Mouse (Mus musculus) embryonic fibroblast, embryonic 13.5 days (primary cell): ENCODE results near the gene Cadm2. TPM values are rescaled to one million over a fixed set of nuclear protein-coding genes. Genes with fewer than 3 reads are reported as not detected.

ENCODE experiments used
- H3K27ac ChIP-seq: 2 replicates; pipeline ENCODE4 v1.5.1; 2012; ENCODE audit warnings: low read length, control low read depth, inconsistent platforms; ENCODE audit not compliant: insufficient read depth
- H3K4me1 ChIP-seq: 2 replicates; pipeline ENCODE4 v1.6.1; 2011; ENCODE audit warnings: low read length; ENCODE audit not compliant: control insufficient read depth, insufficient read depth
- H3K4me3 ChIP-seq: 2 replicates; pipeline ENCODE4 v1.5.1; 2011; ENCODE audit warnings: mild to moderate bottlenecking, control low read depth, low read length; ENCODE audit not compliant: insufficient read depth
- CTCF ChIP-seq: IDR thresholded peaks from 2 replicates; pipeline ENCODE4 v1.5.1; 2011; ENCODE audit warnings: mild to moderate bottlenecking, control low read depth, low read length, moderate library complexity, borderline replicate concordance; ENCODE audit not compliant: insufficient read depth
- POLR2A ChIP-seq: IDR thresholded peaks from 2 replicates; pipeline ENCODE4 v1.6.1; 2011; ENCODE audit warnings: low read depth, mild to moderate bottlenecking, control low read depth, low read length, moderate library complexity
- polyA plus RNA-seq: library from polyadenylated mRNA; stranded (reverse); fragments of >200 nt; gene quantifications from 2 replicates; pipeline ENCODE4 v1.2.4, GENCODE M21; 2011; ENCODE audit warnings: low read depth; ENCODE audit not compliant: missing spikeins, insufficient read length

The Cadm2 gene
- polyA plus RNA-seq, 1 experiment: 3.6 TPM

DNA sequence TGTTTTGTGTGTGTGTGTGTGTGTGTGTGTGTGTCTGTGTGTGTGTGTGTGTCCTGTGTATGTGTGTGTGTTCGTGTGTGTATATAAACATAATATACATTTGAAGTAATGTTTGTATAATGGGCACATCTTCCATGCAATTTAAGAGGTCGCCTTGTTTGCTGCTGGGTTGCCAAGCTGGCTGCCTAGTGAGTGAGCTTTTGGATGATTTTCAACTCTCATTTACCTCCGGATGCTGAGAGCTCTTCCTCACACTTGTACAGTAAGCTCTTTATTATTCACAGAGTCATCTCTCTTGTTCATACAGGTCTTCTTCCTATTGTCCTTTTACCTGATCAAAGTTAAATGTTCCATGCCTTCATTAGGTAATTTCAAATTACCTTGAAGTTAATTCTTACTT, 822.5 kb downstream of the Cadm2 start:
- TF ChIP-seq POLR2A (no peak), CTCF (no peak)
- H3K4me3 ChIP-seq: no peak overlapping the region
- H3K27ac ChIP-seq: no peak overlapping the region
- no peaks in the 10 kb centered on the region for H3K4me1 ChIP-seq

DNA sequence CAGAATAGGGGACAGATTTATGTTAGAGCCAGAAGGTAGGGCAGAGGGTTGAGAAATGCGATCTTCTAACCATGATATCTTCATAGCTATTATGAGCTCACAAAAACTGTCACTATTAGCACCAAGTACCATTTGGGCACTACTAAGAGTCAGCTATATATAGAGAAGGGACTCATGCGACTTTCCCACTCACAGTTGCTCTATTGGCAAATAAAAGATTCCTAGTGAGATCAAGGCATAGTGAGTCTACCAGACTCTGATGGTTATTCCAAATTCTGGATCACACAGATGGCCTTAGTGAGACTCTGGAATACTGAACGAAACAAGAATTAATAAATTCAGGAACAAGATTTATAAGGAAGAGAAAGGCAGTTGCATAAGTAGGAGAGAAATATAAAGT, 827.6 kb downstream of the Cadm2 start:
- no peak overlapping the region for H3K4me3 ChIP-seq
- TF ChIP-seq POLR2A (no peak), CTCF (no peak)
- no peaks in the 10 kb centered on the region for H3K4me1 ChIP-seq
- no peak overlapping the region for H3K27ac ChIP-seq

DNA sequence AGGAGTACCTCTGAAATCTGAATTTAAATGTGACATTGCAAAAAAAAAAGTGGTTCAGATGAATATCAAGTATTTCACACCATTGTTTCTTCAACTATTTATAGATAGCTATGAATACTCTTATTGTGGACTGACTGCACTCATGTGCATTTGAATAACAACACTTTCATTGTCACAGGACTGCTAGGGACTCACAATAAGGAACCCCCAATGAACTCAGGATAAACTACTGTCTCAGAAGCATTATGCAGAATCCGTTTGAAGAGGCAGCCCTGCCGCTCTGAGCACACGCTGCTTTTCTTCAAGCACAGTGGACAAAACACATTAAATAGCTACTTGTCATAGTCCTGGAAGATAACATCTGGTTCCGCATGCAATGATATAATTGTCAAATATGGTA, 848.8 kb downstream of the Cadm2 start:
- Histone ChIP-seq H3K4me1 (no peaks in the 10 kb centered on the region), H3K4me3 (no peak overlapping the region), H3K27ac (no peak overlapping the region)
- TF ChIP-seq POLR2A (no peak), CTCF (no peak)

DNA sequence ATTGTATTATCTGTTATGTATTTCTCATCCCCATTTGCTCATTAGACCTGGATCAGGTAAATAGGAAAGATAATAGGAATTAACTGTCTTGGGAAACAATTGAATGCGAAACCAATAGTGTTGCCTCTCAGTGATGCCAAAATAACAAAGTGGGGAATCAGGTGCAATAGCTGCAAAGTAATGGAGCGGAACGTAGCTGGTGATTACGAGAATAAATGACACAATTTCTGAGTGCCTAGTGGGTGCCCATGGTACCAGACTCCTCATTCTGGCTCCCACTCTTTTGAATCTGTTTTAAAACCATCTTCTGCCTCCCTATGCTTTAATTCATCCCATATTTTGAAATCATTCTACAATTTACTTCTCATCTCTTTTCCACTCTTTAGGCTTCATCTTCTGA, 851.2 kb downstream of the Cadm2 start:
- Histone ChIP-seq H3K27ac (no peak overlapping the region), H3K4me1 (no peaks in the 10 kb centered on the region), H3K4me3 (no peak overlapping the region)
- TF ChIP-seq POLR2A (no peak), CTCF (no peak)

DNA sequence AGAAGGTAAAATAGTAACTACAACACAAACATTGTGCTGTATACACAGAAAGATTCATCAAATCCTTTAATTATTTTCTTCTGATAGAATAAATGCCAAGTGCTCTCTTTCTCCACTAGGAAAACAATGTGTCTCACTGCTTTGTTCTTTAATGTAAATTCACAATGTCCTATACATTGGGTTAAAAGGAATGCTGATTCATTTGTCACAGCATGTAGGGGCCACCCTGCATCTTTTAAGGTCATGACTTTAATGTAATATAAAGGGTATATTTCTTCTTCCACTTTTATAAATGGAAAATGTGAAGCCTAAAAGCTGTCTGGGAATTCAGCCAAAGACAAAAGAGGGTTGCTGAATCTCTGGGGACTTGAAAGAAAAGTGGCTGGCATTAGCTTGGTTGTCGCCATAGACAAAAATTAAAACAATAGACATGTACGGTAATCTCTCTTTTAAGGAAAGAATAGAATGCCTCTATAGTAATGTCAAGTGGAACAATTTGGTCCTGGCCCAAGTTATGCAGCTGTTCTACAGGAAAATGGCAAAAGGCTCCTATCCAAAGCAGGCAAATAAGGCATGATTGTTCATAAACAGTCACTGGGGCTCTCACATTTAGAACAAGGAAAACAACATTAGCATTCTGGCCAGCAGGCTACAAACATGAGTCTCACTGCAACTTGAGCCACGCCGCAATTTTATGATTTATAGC, 851.9 kb downstream of the Cadm2 start:
- H3K4me1 ChIP-seq: no peaks in the 10 kb centered on the region
- no peak overlapping the region for H3K27ac ChIP-seq
- H3K4me3 ChIP-seq: no peak overlapping the region
- no peak for TF ChIP-seq POLR2A
- no peak for TF ChIP-seq CTCF

DNA sequence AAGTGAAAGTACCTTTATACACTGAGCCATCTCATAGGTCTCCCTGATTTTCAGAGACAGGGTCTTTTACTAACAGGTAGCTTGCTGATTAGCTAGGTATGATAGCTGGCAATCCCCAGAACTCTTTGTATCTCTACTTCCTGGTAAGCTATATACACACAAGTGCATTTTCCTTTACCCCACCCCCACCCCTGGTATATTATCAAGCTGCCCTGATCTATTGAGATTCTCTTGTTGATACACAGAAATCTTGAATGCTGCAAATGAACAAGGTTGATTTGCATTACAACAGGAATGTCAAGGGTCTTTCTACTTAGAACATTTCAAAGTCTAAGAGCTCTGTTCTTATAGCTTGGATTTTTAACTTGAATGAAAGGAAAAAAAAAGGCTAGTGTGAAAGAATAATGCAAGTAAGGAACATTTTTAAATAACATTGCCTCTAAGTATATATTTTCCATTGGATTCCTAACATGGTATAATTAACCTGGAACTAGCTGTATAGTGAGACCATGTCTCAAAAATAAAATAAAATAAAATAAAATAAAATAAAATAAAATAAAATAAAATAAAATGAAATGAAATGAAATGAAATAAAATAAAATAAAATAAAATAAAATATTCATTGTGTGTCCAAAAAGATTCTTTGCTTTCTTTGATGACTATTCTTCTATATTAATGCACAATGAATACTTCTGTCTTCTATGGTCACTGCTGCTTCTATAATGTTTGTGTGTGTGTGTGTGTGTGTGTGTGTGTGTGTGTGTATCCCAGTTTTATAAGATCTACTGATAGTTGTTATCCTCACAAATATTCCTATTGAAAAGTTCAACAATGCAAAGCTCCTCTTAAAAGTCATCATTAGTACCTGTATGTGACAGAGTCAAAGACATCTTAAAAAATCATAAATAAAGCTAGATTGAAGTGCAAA, 858.9 kb downstream of the Cadm2 start:
- H3K27ac ChIP-seq: no peak overlapping the region
- TF ChIP-seq POLR2A: no peak
- no peak for TF ChIP-seq CTCF
- H3K4me3 ChIP-seq: no peak overlapping the region
- H3K4me1 ChIP-seq: no peaks in the 10 kb centered on the region

DNA sequence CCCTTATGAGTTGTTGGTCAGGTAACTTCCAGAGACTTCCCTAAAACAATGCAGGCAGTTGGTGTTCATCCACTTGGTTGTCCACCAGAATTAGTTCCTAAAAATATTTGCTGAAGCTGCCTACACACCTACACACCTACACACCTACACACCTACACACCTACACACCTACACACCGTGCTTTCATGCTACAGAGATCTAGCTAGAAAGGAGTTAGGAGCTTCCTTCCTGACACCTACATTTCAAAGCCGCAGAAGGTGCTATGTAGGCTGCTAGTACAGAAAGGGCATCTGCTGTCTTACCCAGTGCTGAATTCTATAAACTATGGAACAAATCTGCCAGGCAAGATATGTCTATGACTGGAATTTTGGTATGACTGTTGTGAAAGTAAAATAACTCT, 872.2 kb downstream of the Cadm2 start:
- Histone ChIP-seq H3K4me3 (no peak overlapping the region), H3K4me1 (no peaks in the 10 kb centered on the region), H3K27ac (no peak overlapping the region)
- TF ChIP-seq POLR2A: no peak
- TF ChIP-seq CTCF: no peak

DNA sequence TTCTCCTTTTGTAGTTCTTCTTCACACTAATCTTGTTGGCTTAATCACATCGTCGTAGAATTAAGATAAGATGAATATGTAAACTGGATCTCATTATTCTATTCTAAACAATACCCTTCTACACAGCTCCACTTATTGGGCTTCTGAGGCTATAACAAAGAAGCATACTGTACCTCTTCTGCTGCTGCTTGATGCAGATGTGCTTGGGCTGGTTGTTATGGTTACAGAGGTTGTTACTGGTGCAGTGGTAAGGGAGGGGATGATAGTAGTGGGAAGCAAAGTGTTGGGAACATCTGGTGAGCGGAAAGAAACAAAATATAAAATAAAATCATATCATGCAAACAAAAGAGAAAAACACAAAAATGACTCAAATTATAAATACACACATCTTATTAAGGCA, 889.5 kb downstream of the Cadm2 start:
- H3K4me3 ChIP-seq: no peak overlapping the region
- H3K4me1 ChIP-seq: no peaks in the 10 kb centered on the region
- TF ChIP-seq POLR2A (no peak), CTCF (no peak)
- no peak overlapping the region for H3K27ac ChIP-seq

DNA sequence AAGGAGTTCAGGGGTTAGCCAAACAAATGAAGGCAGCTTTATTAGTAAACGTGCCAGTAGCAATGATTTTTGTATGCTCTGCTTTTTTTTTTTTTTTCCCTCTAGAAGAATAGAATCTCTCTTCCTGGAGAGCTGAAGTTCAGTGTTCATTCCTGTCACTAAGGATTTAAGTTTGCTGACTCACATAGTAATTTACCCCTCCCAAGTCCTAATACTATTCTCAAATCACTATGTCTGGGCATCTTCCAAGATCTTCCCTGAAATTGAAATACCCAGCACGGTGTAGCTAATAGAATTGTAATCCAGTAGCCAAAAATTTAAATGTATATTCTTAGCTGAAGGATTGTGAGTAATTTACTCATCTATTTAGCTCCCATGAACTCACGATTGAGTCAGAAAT, 914.2 kb downstream of the Cadm2 start:
- no peak overlapping the region for H3K27ac ChIP-seq
- H3K4me3 ChIP-seq: no peak overlapping the region
- TF ChIP-seq POLR2A: no peak
- TF ChIP-seq CTCF: no peak
- no peaks in the 10 kb centered on the region for H3K4me1 ChIP-seq

DNA sequence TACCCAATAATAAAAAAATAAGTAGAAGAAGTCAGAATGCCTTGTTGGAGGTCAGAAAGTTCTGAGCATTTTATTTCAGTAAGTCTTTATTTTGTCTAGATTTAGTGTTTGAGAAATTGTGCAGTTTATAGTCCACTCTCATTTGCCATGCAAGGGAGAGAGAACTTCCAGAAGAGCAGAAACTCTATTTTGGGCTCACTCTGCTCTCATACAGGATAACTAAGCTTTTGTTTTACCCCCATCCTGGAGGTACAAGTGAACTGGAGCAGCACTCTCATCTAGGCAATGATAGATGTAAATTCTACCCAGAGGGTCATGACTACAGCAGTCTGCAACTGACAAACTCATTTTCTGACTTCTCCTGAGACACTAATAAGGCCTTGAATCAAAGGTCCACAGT, 925.9 kb downstream of the Cadm2 start:
- Histone ChIP-seq H3K27ac (no peak overlapping the region), H3K4me3 (no peak overlapping the region), H3K4me1 (no peaks in the 10 kb centered on the region)
- no peak for TF ChIP-seq POLR2A
- no peak for TF ChIP-seq CTCF

DNA sequence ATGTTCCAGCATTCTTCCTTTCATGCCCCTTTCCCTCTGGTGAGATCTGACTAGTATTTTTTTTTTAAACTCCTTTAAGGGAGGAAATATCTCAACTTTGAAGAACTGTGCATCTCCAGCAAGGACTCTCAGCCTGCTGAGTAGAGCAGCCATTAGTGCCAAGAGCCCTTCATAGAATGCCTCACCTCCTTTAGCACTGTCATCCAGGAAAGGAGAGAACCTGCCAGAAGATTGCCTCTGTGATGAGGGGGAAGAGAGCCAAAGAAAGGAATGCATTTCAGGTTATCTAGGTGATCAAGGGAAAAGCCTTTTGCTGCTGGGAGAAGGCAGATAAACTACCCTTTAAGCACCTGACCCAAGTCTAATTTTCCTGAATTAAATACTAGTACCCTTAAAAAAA, 943.5 kb downstream of the Cadm2 start:
- Histone ChIP-seq H3K27ac (no peak overlapping the region), H3K4me3 (no peak overlapping the region), H3K4me1 (no peaks in the 10 kb centered on the region)
- TF ChIP-seq CTCF: no peak
- TF ChIP-seq POLR2A: no peak
